Mouse (Mus musculus): ENCODE results near the gene Arhgap30. TPM values are rescaled to one million over a fixed set of nuclear protein-coding genes. Genes with fewer than 3 reads are reported as not detected.
A peak's percentile ranks its signal among the peaks of the same experiment; 100 is the strongest.

Gene Arhgap30
- polyA plus RNA-seq, 2 experiments: 2.5 TPM

GRCm38 (mm10) chr1:171438014-171438670 is 49.4 kb downstream of the Arhgap30 start:
- TF ChIP-seq POLR2A (IDR thresholded peaks at IDR 0.05; ENCODE audit: borderline replicate concordance, extremely low read depth, insufficient read depth, insufficient read length): no peak
- Histone ChIP-seq H3K4me2 (replicated peaks; ENCODE audit: low read depth, low read length, severe bottlenecking) (peak overlapping the region; percentile 65), H3K9ac (ENCODE audit: low read depth, low read length, severe bottlenecking) (peak overlapping the region; percentile 45), H3K36me3 (ENCODE audit: control insufficient read depth, insufficient read depth, low read length) (no peaks in the 10 kb centered on the region), H3K4me3 (replicated peaks; ENCODE audit: low read length) (peak overlapping the region; percentile 46), H3K4me1 (ENCODE audit: control insufficient read depth, insufficient read depth, low read length) (peaks cover 12% of the 10 kb centered on the region; the same call in 1 of the 2 replicates), H3K9me3 (ENCODE audit: control insufficient read depth, low read length) (no peaks in the 10 kb centered on the region), H3K27me3 (ENCODE audit: control insufficient read depth, insufficient read depth, low read length) (peaks cover 20% of the 10 kb centered on the region; the same call in 1 of the 2 replicates), H3K27ac (replicated peaks; ENCODE audit: low read depth, low read length) (no peak overlapping the region)
- DNase-seq (ENCODE audit: low spot score) (peak; percentile 38), ATAC-seq (ENCODE audit: low FRiP score, low read depth) (no peak)
- 4% methylated on average over 18 of the region's 18 CpGs for WGBS

- H3K27me3 ChIP-seq (ENCODE audit: control insufficient read depth, insufficient read depth, low read length): peaks cover 20% of the 10 kb centered on the region; the same call in 1 of the 2 replicates
- peaks cover 6% of the 10 kb centered on the region; the same call in 1 of the 2 replicates for H3K9me3 ChIP-seq (ENCODE audit: control insufficient read depth, low read length)
- H3K4me1 ChIP-seq (ENCODE audit: control insufficient read depth, insufficient read depth, low read length): peaks cover 12% of the 10 kb centered on the region; the same call in 1 of the 2 replicates
- DNase-seq (ENCODE audit: low spot score) (no peak), ATAC-seq (ENCODE audit: low FRiP score, low read depth) (no peak)
- no peak for TF ChIP-seq POLR2A (IDR thresholded peaks at IDR 0.05; ENCODE audit: borderline replicate concordance, extremely low read depth, insufficient read depth, insufficient read length)
- H3K4me2 ChIP-seq (replicated peaks; ENCODE audit: low read depth, low read length, severe bottlenecking): peak overlapping the region; percentile 65
- no peak overlapping the region for H3K9ac ChIP-seq (ENCODE audit: low read depth, low read length, severe bottlenecking)
- H3K36me3 ChIP-seq (ENCODE audit: control insufficient read depth, insufficient read depth, low read length): no peaks in the 10 kb centered on the region
- WGBS: 31% methylated on average over 8 of the region's 8 CpGs
- H3K27ac ChIP-seq (replicated peaks; ENCODE audit: low read depth, low read length): no peak overlapping the region
- H3K4me3 ChIP-seq (replicated peaks; ENCODE audit: low read length): peak overlapping the region; percentile 46
These were observed 50.3 kb downstream of the Arhgap30 start for GRCm38 (mm10) chr1:171439072-171439471.

- whole genome bisulfite sequencing: 31% methylated on average over 9 of the region's 9 CpGs
- TF ChIP-seq POLR2A (IDR thresholded peaks at IDR 0.05; ENCODE audit: borderline replicate concordance, extremely low read depth, insufficient read depth, insufficient read length): no peak
- Histone ChIP-seq H3K9ac (ENCODE audit: low read depth, low read length, severe bottlenecking) (no peak overlapping the region), H3K4me3 (replicated peaks; ENCODE audit: low read length) (peak overlapping the region; percentile 46; the same call in 1 of the 2 replicates), H3K27me3 (ENCODE audit: control insufficient read depth, insufficient read depth, low read length) (peaks cover 20% of the 10 kb centered on the region; the same call in 1 of the 2 replicates), H3K27ac (replicated peaks; ENCODE audit: low read depth, low read length) (no peak overlapping the region), H3K36me3 (ENCODE audit: control insufficient read depth, insufficient read depth, low read length) (no peaks in the 10 kb centered on the region), H3K9me3 (ENCODE audit: control insufficient read depth, low read length) (peaks cover 6% of the 10 kb centered on the region; the same call in 1 of the 2 replicates), H3K4me2 (replicated peaks; ENCODE audit: low read depth, low read length, severe bottlenecking) (peak overlapping the region; percentile 65), H3K4me1 (ENCODE audit: control insufficient read depth, insufficient read depth, low read length) (peaks cover 12% of the 10 kb centered on the region; the same call in 1 of the 2 replicates)
- DNase-seq (ENCODE audit: low spot score) (peak; percentile 60), ATAC-seq (ENCODE audit: low FRiP score, low read depth) (no peak)
These were observed 51.4 kb downstream of the Arhgap30 start for GRCm38 (mm10) chr1:171440025-171440725.

GRCm38 (mm10) chr1:171441466-171442412 is 53.0 kb downstream of the Arhgap30 start:
- H3K4me1 ChIP-seq (ENCODE audit: control insufficient read depth, insufficient read depth, low read length): peaks cover 10% of the 10 kb centered on the region; the same call in 1 of the 2 replicates
- H3K9me3 ChIP-seq (ENCODE audit: control insufficient read depth, low read length): peaks cover 10% of the 10 kb centered on the region; the same call in 1 of the 2 replicates
- H3K4me2 ChIP-seq (replicated peaks; ENCODE audit: low read depth, low read length, severe bottlenecking): peak overlapping the region; percentile 25; the same call in 1 of the 2 replicates
- H3K36me3 ChIP-seq (ENCODE audit: control insufficient read depth, insufficient read depth, low read length): no peaks in the 10 kb centered on the region
- H3K27me3 ChIP-seq (ENCODE audit: control insufficient read depth, insufficient read depth, low read length): peaks cover 15% of the 10 kb centered on the region; the same call in 1 of the 2 replicates
- DNase-seq (ENCODE audit: low spot score) (no peak), ATAC-seq (ENCODE audit: low FRiP score, low read depth) (no peak)
- H3K9ac ChIP-seq (ENCODE audit: low read depth, low read length, severe bottlenecking): no peak overlapping the region
- H3K27ac ChIP-seq (replicated peaks; ENCODE audit: low read depth, low read length): no peak overlapping the region
- 51% methylated on average over 7 of the region's 7 CpGs for WGBS
- H3K4me3 ChIP-seq (replicated peaks; ENCODE audit: low read length): no peak overlapping the region
- TF ChIP-seq POLR2A (IDR thresholded peaks at IDR 0.05; ENCODE audit: borderline replicate concordance, extremely low read depth, insufficient read depth, insufficient read length): no peak

Data from limb, embryonic 14.5 days (tissue).